Mouse (Mus musculus) A20 (cell line): ENCODE measurements around the gene Rnf113a2.

Experiments
- DNase-seq: peaks from one replicate; pipeline ENCODE4 v3.0.0-alpha.2; 2011; ENCODE audit warnings: low read depth, low spot score

The Rnf113a2 gene

GRCm38 (mm10) chr12:84416834-84417604 is at the start of gene Rnf113a2:
Gene Rnf113a2, plus strand, starts transcription at chr12:84417196.
- peak; percentile 95 for DNase-seq

- DNase-seq, result no peak
These were observed 45.3 kb upstream of the Rnf113a2 start for GRCm38 (mm10) chr12:84371647-84372046.

DNA sequence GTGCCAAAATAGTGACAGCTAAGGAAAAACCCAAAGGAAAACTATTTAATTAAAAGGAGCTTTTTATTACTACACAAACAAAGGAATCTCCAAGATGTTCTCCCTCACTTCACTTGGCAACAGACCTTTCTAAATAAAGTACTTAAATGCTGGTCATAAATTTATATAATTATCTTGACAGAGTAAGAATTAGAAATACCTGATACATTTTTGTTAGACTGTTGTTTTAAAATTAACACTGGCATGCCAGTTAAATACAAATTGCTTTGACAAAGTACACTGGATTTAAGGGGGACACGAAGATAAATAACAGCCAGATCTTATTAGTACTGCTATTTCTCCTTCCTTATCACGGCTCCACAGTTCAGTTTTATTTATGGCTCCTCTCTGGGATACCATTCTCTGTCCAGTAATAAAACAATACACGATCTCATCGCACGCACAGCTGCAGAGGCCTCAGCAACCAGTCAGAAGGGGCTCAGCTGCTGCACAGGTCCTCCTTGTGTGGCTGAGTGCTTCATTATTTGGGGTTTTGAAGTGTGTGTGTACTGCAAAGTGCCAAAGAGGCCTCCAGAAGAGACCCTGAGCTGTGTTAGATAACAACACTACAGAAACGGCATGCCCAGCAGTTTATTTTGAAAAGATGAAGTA is 43.0 kb upstream of the Rnf113a2 start:
- DNase-seq, result no peak

DNA sequence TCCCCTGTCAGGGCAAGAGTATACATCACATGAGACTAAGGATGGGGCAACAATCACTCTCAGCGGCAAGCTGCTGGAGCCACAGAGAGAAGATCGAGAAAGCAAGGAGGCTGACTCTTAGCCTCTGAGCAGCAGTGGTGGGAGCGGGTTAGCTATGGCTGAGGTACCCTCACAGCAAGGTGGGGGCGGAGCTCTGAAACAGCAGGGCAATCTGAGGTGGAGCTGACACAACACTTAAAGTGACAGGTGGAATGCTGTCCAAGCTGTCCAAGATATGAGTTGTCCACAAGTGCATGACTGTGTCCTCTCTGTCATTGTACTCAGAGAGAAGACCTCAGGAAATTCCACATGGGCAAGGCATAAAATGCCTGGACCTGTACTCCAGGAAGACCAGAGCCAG is 34.6 kb upstream of the Rnf113a2 start:
- no peak for DNase-seq

- no peak for DNase-seq
These were observed 32.3 kb upstream of the Rnf113a2 start for GRCm38 (mm10) chr12:84384644-84385081.

- no peak for DNase-seq
These were observed 31.6 kb upstream of the Rnf113a2 start for GRCm38 (mm10) chr12:84385408-84385807.

DNA sequence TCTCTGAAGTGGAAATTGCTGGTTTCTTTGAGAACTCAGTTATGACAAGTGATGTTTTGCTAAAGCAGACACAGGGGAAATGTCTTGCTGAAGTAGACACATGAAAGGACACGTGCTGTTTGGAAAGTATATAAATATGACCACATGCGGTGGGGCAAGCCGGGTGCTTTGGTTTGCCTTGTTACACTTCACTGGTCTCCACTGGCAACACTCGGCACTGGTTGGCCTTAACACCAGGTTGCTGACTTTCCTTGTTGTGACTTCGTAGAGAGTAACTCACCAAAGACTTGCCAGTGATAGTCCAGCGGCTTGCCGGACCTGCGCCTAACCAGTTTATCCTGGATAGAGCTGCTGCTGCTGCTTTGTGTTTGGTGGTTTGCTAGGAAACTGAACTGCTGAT is 28.9 kb upstream of the Rnf113a2 start:
- no peak for DNase-seq

- peak; percentile 67 for DNase-seq
These were observed 28.1 kb upstream of the Rnf113a2 start for GRCm38 (mm10) chr12:84388774-84389400.

GRCm38 (mm10) chr12:84390336-84390735 is 26.7 kb upstream of the Rnf113a2 start:
- no peak for DNase-seq

GRCm38 (mm10) chr12:84392681-84393080 is 24.3 kb upstream of the Rnf113a2 start:
- DNase-seq, result no peak

DNA sequence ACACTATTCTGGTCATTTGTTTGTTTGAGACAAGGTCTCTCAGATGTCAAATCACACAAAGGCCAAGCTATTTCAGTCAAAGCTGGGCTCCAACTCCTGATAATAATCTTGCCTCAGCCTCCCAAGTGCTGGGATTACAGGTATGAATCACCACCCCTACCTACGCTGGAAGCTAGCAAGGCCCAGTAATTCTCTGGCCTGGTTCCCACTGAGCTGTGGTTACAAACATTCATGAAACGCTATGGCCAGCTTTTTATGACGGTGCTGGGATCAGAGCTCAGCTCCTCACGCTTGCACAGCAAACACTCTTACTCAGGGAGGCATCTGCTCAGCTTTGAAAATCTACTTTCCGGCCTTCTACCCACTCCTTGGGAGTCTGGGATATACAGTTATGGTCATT is 23.1 kb upstream of the Rnf113a2 start:
- no peak for DNase-seq

GRCm38 (mm10) chr12:84396947-84397679 is 19.9 kb upstream of the Rnf113a2 start:
- DNase-seq, result no peak

DNA sequence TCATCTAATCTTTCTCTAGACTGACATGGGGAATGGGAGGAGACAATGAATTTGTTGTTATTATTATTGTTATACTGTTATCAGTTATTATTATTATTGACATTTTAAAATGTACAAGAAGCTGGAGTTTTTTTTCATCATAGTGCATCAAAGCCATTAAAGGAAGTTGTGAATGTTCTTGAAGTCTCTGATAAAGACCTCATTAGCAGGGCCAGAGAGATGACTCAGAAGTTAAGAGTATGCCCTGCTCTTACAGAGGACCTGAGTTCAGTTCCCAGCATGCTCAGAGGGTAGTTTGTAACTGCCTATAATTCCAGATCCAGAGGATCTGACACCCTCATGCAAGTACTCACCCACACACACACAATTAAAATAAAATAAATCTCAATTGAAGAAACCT is 19.3 kb upstream of the Rnf113a2 start:
- DNase-seq, result no peak

- DNase-seq, result no peak
These were observed 18.4 kb upstream of the Rnf113a2 start for GRCm38 (mm10) chr12:84398629-84399028.

DNA sequence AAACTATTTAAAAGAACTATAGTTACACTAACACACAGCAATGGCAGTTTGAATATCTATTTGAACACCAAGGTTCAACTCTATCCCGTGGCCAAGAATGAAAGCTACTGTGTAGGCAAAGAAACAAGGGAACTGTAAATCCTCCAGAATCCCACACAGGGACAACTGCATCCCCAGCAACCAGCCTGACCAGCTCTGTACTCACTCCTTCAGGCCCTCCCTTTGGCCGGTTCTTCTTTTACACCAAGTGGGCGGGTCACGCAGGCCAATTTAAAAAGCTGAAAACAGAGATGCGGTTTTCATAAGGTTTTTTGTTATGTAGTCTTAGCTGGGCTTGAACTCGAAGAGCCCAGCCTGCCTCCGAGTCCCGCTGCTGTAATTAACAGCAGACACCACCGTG is 17.9 kb upstream of the Rnf113a2 start:
- no peak for DNase-seq

DNA sequence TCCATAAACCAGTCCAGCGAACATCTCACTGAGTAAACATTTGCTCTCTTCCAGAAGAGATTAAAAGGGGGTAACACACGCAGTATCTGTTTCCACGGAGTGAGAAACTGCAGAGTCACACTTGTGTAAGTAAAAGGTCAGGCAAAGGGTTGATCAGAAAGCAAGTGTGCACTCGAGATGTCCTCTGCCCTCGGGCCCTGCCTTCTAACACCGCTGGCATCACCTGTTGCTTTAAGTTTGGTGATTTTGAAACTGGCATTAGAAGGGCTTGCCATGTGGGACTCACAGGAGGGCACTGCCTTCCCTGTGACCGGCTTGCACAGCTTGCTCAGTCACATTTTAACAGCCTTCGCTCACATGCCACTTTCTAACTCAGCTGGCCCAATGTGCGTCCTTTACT is 17.3 kb upstream of the Rnf113a2 start:
- no peak for DNase-seq

DNA sequence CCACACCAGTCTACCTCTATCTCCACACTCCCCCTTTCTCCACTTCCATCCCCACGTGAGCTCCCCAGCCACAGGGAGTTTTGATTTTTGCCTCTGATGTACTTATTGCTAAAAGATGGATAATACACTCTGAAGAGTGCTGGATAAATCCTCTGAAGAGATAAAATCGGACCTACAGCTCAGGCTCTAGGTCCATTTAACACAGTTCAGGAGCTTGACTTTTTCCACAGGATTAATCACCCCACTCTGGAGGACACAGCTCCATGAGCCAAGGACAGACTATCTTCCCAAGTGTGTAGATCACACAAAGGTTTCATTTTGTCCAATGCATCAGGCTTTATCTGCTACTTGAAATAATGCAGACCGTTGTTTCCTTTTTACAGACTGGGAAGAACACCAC is 16.9 kb upstream of the Rnf113a2 start:
- no peak for DNase-seq

GRCm38 (mm10) chr12:84400653-84401052 is 16.3 kb upstream of the Rnf113a2 start:
- DNase-seq, result no peak

- DNase-seq, result no peak
These were observed 14.1 kb upstream of the Rnf113a2 start for GRCm38 (mm10) chr12:84402923-84403322.

DNA sequence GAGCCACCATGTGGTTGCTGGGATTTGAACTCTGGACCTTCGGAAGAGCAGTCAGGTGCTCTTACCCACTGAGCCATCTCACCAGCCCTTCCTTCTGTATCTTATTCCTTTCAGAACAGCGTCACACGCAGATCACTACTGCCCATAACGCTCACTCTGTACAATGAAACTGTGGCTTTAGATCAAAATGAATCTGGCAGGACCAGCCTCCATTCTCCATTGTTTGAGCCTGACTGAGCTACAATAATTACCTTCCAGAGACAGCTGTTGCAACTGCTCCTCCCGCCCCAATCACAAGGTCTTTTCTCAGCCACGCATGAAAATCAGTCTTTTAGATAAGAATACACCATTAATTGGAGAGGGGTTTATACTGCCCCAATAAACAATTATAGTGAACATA is 12.5 kb upstream of the Rnf113a2 start:
- no peak for DNase-seq

GRCm38 (mm10) chr12:84407259-84407658 is 9.7 kb upstream of the Rnf113a2 start:
- peak; percentile 21 for DNase-seq
